Mouse (Mus musculus) granulocyte monocyte progenitor cell, adult 5-6 weeks (primary cell): ENCODE results near the gene Tepsin. TPM values are rescaled to one million over a fixed set of nuclear protein-coding genes. Genes with fewer than 3 reads are reported as not detected.

Experiments
- ATAC-seq: replicated peaks from 2 replicates; pipeline ENCODE4 v1.8.0; 2016; ENCODE audit warnings: mild to moderate bottlenecking, moderate TSS enrichment, inconsistent platforms; ENCODE audit not compliant: poor library complexity, severe bottlenecking
- total RNA-seq, 2 experiments: library from RNA; stranded (forward) in 1 of 2; stranded (reverse) in 1 of 2; fragments of 200-712, 200-1000 nt in 1 of 2; fragments of >200 nt in 1 of 2; fragmentation: Nextera tagmentation in 1 of 2; gene quantifications; 2 replicates each; pipeline ENCODE4 v1.2.3; 2014 to 2017

The Tepsin gene
- total RNA-seq, 2 experiments from 2014 or later = 7.5 to 22.2 TPM

DNA sequence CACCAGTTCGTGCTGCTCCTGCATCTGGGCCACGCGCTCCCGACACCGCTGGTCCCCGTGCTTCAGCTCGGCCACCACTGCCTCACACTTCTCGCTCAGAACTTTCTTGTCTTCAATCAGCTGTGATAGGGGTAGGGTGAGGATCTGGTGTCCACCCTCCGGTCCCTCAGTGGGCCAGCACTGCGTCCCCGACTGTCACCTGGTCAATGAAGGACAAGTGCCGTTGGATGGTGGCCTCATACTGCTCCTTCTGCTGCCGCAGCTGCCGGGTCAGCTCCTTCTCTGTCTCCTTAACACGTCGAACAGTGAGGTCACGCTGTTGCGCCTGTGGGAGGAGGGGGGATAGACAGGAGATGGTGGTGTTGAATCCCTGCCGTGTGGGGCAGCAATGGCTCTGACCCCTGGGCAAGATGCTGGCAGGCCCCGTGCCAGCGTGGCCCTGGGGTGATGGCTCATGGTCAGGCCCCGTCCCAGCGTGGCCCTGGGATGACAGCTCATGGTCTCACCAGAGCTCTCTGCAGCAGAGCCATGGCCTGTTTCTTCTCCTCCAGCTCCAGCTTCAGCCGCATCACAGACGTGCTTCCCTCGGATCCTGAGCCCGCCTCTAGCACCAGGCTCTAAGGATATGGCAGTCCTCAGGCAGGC is 28.1 kb downstream of the Tepsin start:
- no peak for ATAC-seq

DNA sequence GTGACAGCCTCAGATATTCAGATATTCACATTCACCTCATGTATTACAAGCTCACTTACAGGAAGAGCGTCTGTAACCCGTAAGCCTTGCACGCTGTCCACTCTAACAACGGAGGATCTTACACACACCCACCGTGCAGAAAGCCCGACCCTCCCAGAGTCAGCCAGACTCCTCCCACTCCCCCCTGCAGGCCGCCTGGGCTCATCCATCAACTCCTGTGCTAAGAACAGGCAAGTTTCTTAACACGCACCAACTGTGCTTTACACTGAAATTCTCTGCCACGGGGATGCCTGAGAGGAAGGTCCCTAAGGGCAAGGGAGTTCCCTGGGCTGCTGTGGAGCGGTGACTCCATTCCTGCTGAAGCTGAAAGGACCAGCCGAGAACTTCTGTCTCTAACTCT is 29.3 kb downstream of the Tepsin start:
- ATAC-seq = no peak

DNA sequence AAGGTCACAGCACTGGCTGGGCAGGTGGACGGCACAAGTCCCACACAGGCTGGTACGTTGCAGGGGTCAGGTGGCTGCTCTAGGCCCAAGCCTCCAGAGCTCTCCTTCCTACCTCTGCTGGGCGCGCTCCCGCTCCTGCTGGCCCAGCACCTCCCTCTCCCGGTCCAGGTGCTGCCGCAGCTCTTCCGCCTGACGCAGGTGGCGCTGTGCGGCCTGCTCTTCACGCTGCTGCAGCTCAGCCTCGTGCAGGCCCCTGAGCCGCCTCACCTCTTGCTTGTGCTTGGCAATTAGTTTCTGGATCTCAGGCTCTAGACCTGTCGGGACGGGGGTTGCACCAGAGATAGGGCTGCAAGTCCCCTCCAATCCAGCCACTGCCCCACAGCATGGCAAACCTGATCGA is 30.7 kb downstream of the Tepsin start:
- ATAC-seq = no peak

DNA sequence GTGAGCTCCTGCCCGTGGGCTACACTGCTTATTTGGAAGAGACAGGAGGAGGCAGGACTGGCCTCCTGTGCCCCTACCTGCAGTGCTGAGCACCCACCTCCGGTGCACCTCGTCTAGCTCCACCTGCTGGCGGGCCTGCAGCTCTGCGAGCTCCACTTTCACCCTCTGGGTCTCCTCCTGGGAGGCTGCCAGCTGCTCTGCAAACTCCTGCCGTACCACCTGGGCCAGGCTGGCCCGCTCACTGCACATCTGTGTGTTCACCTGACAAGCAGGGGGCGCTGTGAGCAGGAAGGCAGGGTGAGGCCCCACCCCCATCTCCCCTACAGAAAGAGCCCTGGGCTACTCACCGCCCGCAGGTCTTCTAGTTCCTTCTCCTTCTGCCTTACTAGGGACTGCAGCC is 33.2 kb downstream of the Tepsin start:
- peak; percentile 17; the same call in 1 of the 2 replicates for ATAC-seq

DNA sequence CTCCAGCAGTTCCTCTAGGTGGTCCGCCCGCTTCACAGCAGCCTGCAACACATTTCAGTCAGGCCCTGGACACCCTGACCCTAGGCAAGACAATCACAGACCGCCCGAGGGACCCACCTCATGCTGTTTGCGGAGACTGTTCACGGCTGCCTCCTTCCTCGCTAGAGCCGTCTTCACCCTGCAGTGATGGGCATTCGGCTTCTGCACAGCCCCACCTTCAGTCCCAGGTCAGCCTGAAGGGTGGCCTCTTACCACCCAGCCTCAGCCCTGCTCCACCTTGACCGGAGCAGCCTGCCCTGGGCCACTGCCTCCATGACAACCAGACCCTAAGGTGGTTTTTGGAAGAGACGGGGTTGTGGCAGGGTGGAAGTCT is 33.9 kb downstream of the Tepsin start:
- ATAC-seq = no peak

DNA sequence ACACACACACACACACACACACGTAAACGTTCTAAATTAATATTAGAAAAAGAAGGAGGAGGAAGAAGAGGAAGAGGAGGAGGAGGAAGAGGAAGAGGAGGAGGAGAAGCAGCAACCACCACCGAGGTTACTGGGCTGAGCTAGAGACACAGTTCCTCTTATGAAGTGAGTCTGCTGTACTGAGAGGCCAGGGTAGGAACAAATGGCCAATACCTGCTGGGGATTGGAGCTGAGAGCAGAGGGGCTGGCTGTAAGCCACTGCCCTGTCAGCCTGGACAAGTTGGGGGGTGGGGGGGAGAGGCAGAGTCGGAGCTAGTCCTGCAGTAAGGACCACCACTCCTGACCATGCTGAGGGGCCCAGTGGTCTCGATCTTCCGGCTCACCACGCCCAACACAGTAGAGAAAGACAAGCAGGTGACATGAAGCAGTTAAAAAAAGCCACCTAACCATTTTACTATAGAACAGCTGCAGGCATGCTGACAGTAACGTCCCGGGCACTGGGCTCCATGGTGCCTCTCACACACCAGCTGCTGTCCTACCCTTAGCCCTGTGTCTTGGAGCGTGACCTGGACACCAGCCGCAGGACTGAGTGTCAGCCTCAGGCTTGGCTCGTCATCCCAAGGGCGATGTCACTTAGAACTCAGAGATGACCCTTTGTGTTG is 34.4 kb downstream of the Tepsin start:
- ATAC-seq = peak; percentile 73

DNA sequence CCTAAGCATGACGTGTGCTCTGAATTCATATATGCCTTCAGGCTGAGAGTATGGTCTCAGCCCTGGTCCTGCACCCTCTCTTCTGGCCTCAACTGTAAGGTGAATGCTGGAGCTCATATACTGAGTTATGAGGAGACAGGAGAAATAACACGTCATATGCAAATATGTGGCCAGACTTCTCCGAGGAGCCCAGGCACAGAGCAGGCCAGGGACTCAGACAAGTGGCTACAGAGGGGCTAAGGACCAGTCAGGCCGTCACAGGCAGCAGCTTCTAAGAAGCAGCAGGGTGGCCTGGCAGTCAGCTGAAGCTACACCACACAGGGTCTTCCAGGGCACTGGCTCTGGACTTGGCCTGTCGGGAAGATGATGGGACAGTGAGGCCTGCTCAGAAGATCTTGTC is 35.2 kb downstream of the Tepsin start:
- no peak for ATAC-seq

DNA sequence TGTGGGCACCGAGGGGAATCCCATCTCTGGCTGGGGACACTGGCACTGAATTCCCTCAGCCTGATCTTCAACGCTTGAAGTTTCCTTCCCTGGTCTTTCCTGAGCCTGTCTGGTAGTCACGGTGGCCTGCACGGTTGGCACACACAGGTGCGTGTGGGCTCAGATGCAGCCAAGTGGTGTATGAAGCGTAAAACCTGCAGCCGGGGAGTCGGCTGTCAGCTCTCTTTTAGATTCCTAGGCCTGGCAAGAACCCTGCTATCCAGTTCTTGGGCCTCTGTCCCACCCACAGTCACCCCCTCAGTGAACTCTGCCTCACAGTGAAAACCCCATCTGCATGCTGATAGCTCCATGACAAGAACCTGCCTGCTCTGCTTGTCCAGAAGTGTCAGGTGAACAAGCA is 37.9 kb downstream of the Tepsin start:
- ATAC-seq = no peak

DNA sequence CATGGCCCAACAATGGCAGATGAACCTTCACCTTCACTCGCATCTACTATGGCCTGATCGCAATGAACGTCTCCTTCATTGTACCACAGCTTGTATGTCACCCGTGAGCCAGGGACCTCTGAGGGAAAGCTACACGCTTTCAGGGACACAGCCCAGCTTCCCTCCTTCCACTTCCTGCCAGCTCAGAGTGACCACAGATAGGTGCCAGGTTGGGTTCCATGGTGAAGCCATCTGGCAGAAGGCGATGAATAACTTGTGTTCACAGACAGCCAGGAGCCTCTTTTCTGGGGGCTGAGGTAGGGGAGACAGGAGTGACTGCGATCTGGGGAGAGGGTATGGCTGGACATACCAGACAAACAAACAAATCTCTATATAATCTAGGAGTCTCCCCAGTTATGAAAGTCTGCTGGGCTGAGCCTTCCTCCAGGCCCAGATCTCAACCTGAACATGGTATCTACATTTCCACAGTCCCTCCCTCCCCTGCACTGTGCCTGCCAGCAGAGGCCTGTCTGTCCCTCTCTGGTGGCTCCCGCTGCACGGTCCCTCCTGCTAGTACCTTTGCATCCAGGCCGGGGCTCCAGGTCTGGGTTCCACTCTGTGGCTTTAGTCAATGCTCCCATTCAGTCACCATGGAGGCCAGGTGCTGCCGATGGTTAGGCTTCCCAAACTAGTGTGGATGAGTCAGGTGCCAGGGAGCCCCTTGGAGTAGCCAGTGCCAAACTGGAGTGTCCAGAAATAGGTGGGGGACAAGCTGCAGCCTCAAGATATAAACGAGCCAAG is 42.4 kb downstream of the Tepsin start:
- ATAC-seq = no peak

DNA sequence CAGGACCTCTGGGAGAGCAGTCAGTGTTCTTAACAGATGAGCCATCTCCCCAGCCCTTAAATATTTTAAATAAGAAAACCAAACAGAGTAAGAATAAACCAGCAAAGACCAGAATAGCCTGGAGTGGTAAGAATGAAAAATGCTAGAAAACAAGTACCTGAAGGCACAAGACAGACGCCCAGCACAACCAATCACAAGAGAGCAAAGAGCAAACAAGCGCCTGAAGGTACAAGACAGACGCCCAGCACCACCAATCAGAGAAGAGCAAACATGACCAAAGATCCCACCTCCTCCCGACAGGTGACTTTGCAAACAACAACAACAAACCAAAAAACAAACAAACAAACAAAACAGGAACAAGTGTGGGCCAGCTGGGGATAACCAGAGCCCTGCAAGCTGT is 44.7 kb downstream of the Tepsin start:
- no peak for ATAC-seq

DNA sequence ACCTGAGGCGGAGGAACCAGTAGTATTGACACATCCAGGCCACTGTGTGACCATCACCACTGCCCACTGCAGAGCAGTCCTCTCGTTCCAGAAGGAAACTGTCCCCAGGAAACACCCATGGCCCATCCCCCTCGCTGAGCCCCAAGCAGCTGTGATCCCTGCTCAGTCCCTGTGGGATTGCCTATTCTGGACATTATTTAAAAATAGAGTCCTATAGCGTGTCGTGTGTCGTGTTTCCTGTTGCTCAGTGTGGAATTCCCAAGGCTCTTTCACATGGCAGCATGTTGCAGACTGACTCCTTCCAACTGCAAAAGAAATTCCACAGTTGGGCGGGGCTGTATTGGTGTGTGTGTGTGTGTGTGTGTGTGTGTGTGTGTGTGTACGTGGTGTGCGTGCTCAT is 46.3 kb downstream of the Tepsin start:
- no peak for ATAC-seq

DNA sequence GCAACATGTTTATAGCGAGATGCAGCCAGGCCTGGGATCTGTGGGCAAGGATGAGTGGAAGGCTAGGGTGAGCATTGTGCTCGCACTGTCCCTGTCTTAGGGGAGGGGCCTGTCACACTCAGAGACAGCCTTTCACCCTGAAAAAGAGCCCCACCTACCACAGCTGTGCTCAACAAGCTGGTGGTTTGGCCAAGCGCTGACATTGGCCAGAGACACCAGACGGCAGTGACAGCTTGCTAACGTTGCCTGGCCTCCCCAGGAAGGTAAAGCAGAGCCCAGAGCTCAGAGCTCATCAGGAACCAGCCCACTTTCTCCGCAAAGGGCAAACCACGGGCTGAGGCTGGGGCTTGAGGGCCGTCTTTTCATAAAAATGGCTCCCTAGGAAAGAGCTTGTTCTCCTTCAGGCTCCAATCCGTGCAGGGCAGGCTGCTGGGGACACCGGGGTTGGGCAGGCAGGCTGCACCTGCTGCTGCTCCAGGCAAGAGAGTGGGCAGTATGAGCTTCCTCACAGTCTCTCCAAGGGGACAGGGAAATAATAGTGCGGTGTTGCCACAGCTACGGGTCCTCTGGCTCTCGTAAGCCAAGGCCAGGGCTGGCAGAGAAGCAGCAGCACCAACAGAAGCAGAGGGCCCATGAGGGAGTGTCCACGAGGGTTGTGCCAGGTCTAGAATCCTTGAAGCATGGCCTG is 47.3 kb downstream of the Tepsin start:
- peak; percentile 38 for ATAC-seq

DNA sequence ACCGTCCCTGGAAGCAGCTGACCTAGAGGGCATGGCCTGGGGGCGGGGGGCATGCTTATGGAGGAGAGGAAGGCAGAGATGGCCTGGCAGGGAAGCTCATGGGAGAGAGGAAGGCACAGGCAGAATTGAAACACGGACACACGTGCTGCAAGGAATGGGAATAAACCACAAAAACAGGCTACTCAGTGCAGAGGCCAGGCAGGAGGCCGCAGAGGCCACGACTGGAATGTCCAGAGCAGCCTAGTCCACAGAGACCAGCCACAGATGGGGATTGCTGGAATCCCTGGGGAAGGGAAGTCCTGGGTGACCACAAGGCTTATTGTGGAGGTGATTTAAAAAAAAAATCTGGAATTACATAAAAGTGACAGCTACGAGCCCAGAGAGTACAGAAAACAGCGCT is 49.5 kb downstream of the Tepsin start:
- no peak for ATAC-seq

DNA sequence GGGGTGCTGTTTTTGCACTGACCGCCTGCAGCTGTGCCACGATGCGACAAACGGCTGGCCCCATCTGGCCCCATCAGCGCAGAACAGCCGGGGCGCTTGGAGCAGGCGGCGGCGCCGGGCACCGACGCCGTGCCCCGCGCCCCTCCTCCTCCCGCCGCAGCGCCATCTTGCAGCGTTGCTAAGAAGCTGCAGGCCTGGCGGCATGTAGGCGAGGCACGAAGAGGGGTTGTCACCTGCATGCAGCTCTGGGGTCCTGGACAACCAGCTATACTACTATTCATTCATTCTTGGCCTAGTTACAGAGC is 50.3 kb downstream of the Tepsin start:
- ATAC-seq = peak; percentile 55

DNA sequence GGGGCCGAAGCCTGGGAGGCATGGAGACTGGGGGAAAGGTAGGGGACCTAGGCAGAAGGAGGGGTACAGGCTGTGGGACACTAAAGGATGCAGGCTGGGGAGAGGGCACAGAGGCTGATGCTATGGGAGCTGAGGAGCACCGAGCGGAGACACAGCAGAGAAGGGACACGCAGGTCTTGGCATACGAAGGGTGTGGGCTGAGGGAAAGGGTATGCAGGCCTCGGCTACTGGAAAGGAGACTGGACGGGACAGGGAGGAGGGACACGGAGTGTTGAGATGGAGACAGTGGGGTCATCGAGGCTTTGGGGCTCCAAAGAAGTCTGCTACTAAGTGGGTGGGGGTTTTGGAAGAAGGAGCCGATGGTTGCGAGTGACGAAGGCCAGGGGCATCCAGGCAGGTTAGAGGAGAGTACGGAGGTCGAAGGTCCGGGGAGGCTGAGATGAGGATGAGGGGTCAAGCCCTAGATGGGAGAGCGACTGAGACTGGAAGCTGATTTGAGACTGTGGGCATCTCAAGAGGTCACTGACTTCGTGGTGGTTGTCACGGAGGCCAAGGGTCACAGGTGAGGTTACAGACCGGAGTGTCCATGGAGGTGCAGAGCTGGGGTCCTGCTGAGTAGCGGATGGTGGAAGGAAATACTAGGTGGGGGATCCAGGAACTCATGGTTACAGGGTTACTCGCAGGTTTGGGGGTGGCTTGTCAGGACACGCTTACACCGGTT is 50.8 kb downstream of the Tepsin start:
- no peak for ATAC-seq

DNA sequence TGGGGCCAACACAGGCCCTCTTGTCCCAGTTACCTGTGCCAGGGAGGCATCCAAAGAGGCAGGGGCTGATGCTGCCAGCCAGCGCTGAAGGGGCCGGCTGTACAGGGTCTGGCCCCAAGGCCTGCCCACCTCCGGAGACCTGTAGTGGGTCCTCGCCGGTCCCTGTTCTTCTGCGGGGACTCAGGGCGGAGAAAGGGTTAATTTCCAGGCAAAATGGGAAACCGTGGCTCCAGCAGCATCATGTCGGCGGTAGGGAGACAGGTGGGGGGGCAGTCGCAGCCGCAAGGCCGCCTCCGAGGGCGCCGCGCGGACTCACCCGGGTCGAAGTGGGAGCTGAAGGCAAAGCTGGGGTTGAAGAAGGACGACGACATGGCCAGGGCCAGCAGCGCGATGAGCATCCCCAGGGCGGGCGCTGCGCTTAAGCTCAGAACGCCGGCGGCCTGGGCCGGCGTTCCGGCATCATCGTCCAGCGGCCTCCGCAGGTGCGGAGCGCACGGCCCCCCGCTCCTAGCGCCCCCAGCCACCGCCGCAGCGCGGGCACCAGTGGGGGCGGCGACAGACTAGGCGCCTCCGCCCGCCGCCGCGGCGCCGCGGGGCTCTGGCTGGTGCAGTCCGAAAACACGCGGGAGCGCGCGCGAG is 51.9 kb downstream of the Tepsin start, which contains the start of gene Aatk:
TSS of gene Aatk (minus strand) at position 615 of the 639 bp plus-strand sequence.
- ATAC-seq = no peak

DNA sequence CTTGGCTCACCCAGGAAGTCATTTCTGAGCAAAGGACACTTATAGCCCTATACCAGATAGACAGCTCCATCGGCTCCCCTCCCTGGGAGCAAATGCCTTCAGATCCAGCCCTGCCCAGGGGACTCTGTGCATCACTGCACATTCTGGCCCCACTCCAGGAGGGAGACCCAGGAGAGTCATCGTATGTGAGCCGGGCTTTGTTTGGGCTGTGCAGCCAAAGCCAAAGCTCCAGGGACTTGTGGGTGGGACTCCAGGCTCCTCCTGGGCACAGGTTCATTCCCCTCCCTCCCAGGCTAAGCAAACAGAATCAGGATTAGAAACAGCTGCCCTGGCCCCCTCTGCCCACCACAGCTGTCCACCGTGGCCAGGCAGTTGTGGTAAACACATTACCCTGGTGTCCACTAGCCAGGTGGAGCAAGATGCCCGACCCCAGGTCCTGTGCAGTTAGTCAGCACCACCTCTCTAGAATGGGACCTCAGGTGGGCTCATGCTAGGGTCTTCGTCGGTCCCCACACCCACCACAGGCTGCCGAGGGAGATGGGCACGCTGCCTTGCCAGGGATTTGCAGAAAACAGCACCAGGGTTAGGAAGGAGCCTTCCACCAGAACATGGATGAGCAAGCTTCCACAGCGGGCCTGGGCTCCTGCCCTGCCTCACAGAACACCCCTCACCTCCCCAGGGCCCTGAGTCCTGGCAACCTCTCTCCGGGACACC is 52.5 kb downstream of the Tepsin start:
- no peak for ATAC-seq

DNA sequence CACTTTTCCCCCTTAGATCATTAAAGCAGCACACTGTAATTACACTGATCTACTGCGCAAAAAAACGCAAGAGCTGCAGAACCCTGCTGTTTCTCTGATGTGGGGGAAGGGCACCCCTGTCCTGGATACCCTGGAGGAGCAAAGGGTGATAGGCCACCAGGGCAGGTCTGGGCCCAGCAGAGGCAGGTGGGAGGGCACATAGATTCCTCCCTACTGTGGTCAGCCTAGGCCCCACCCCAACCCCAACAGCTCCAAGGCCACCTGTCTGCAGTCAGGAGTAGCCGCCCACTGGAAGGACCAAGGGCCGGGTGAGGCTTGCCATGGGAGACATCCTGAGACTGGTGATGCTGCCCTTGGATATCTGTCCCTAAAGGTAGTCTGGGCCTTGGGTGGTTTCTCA is 53.2 kb downstream of the Tepsin start:
- ATAC-seq = no peak

DNA sequence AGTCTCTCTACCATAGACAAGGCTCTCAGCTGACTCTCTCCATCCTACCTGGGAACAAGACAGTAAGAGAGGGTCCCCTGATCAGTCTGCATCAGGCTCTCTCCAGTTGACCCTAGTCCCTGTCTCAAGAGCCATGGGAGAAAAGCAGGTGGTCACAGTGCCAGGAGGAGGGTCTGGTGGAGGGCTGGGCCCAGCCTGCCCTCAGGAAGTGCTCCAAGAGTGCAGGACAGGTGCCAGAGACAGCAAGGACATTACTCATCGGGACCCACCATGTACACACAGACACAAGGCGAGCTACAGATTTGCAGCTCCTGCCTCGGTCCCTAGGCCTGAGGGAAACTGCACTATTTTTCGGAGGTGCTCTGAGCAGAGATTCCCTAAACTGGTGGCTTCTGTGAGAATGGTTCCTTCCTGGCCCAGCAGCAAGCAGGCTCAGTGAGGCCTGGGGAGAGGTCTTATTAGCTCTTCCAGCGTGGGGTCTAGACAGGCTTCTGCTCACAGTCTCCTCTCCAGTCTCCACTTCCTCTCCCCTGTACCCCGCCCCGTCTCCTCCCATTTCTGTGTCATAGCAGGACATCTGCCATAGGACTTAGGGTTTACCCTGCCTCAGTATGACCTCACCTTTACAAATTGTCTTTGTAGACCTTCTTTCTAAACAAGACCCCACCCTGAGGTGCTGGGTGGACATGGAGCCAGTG is 56.2 kb downstream of the Tepsin start:
- ATAC-seq = peak; percentile 34
